Mouse (Mus musculus) liver, adult (tissue): ENCODE measurements around the gene Gm49396.

Experiments used
- GATA4 ChIP-seq: IDR thresholded peaks from 2 replicates; pipeline ENCODE4 v1.6.1; 2014; ENCODE audit warnings: mild to moderate bottlenecking, low read length; ENCODE audit not compliant: insufficient replicate concordance

Gene Gm49396

DNA sequence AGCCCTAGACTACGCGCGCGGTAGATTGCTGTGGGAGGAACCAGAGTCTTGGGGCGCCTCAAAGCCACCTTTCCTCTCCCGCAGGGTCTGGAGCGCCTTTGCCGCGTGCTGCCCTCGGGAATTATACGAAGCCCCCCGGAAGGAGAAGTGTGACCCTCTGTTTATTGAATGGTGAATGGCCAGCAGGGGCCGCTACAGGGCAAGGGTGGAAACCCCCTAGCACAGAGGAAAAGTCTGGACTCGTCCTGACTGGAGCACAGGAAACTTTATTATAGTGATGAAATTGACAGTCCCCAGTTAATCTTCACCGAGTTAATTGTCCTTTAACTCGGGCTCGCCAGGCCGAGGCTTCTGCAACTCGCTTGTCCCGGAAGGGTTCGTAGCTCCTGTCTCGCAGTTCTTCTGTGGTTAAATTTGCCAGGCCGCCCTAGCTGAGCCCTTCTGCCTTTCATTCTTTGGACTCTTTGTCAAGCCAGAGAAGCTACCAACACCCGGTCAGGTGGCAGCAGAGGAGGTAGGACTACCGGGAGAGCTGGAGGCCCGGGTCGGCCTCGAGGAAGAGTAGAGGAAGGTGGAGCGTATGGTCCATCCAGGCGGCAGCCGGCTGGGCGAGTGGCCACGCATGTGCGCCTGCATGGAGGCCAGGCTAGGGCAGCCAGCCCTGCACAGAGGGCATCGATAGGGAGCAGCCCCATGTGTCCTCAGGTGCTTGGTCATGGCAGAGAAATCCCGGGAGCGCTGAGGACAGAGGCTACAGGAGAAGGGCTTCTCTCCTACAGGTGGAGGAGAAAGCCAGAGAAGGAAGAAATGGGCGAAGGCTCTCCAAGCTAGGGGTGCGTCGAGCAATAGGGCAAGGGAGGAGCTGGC lies 26.5 kb downstream of the Gm49396 start:
- no peak for TF ChIP-seq GATA4

DNA sequence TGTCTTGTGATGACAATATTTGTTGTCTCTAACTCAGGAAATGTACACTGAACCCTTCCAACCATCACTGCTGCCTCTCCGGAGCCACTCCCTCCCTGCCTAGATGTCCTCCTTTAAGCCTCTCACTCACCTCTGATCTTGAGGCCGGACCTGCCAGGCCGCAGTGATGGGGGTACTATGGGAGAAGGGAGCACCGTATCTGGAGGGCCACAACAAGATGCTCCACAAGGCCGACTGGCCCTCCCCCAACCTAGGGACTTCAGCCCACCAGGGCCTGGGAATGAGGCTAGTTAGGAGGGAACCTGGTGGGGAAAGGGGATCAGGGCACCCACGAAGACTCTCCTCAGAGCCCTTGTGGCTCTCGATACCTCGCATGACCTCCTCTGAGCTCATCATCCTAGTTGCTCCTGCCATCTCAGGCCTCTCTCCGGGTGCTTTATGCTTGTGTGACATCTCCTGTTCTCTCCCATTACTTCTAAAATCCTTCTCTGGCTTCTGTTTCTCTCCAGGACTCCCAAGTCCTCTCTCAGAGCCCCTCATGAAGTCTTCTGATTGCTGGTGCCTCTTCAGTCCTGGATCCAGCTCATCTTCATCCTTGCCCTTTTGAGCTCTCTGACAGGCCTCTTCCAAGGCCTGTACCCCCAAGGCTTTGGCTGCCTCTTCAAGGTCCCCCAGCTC lies 27.9 kb downstream of the Gm49396 start:
- TF ChIP-seq GATA4, result no peak

DNA sequence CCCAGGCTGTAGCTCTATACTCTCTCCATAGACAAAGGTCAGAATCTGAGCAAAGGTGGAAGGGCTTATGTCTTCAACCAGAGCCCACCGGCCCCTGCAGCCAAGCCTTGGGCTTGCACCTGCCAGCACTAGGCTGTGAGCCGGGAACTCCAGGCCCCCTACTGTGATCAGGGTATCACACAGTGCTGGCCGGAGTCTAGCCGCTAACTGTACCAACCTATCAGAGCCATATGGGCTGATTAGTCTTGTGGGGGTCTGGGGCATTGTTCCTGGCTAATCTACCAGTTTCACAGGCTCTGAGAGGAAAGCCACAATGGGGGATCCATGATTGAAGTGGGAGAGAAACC lies 28.4 kb downstream of the Gm49396 start:
- TF ChIP-seq GATA4, result no peak

DNA sequence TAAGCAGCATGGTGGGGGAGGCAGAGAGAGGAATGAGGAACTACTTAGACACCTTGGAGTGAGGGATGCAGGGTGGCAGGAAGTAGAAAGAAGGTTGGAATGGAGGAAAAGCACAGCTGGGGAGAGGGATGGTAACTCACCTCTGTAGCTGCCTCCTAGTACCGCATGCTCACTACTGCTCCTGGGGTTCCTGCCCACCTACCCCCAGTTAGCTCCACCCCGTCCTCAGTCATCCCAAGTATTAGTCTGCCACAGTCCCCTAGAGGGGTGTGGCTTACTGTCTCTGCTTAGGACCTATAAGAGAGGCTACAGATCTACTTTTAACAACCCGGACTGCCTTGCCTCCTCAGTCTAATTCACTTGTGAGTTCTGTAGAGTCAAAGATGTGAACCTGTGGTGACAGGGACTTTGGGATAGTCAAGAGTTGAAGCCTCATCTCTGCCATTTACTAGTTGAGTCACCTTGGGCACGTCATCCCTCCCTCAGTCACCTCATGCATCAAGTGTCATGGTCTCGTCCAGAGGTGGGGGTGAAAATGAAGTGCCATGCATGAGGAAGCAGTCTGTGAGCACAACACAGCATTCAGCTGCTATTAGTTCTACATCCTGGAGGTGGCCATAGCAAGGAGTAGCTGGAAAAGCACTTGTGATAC lies 29.8 kb downstream of the Gm49396 start:
- TF ChIP-seq GATA4, result no peak

DNA sequence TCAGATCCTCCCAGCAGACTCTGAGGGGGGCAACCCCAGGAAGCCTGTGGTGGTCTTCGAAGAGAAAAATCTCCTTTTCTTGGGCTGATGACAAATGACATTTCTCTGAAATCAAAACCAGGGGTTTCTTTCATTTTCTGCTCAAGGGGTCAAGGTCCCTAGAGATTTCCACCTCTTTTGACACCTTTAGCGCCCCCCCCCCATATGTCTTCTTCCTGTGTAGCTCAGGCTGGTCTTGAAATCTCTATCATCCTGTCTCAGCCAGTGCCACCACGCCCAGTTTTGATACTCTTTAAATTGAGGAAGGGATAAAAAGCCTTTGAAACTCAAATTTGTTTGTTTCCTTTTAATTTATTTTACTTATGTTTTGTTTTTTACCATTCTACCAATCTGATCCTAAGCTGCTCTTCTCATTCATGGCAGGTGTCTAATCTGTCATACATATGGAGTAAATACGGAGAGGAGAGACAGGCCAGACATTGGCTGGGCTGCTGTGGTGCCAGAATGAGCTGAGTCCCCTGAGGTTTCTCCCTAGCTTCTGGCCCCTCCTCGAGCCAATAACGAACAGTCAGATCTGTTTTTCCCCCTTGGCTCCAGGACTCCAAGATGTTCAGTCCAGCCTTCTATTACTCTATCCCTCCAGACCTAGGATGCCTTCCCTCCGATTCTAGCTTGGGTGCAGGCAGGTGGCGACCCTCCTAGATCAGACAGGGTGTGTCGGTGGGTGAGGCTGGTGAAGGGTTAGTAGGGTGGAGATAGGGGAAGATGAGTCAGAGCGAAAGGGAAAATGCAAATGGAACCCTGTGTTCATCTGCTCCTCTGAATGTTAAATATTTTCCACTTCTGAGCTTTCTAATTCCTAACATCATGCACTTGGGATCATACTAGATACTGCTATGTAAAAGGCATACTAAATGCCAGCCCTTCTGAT lies 30.7 kb downstream of the Gm49396 start:
- no peak for TF ChIP-seq GATA4

DNA sequence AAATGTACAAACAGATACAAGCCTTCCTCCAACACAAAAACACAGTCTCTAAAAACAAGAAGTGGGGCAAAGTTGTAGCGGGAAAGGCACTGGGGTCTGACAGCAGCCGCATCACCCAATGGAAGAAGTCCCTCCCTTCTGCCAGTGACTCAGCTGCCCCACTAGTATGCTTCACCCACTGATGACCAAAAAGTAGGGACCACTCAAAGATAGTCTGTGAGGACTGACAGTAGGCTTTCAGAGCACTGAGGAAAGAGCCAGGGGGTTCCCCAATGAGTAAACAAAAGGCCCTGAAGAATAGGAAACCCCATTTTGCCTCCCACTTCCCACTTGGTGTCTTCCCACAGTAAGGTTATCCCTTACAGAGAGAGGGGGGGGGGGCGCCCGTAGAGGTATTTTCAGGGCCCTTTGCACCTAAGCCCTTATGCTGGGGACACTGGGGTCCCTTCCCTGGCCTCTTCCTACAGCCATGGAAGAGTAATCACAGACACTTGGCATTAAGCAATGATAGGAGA lies 31.4 kb downstream of the Gm49396 start:
- TF ChIP-seq GATA4, result no peak

DNA sequence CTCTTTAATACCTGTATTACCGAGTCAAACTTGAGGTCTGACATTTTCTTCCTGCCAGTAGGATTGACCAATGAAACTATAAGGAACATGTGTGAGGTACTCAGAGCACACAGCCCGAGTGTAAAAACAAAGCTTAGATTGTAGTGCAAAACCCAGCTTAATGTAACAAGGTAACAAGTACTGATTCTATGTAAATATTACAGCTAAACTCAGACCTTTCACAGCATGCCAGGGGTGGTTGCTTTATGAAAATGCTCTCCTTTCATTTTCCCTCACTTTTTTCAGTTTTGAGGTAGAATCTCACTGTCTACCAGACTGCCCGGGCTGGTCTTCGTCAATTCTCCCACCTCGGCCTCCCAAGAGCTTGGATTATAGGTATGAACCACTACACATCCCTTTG lies 32.9 kb downstream of the Gm49396 start:
- no peak for TF ChIP-seq GATA4

DNA sequence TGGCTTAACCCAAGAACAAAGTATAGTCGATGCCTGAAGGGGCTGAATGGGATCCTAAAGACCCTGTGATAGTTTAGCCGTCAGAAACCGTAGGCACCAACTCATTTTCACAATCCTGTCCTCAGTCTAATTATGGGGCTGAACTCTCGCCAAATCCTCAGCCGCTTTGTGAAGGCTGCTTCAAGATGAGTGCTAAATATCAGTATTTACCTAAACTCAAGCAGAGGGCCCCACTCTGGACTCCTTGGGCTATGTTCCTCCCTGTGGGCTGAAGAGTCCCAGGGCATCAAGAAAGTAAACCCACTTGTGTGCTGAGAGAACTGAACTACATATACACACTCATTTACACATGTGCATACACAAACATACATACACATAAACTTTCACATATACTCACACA lies 33.7 kb downstream of the Gm49396 start:
- TF ChIP-seq GATA4, result no peak

DNA sequence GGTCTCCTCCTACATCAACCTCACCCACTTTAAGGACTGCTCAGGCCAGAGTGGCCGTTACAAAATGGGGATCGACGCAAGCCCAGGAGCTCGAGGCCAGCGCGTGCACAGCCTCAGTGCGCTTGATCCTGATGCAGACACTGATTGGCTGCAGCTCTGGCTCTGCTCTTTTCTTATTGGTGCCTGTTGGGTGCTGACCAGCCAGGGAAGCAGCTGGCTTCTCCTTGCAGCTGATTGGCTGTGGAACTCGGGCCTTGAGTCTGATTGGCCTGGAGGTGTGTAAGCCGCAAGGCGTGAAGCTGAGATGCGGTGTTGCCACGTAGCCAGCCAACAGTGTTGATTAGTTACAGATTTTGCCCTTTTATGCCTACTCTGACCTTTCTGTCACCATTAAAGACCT lies 35.6 kb downstream of the Gm49396 start, which contains the start of gene Zbtb32:
Gene Zbtb32, minus strand, starts transcription at position 124 of the 400 bp plus-strand sequence.
- TF ChIP-seq GATA4, result no peak

DNA sequence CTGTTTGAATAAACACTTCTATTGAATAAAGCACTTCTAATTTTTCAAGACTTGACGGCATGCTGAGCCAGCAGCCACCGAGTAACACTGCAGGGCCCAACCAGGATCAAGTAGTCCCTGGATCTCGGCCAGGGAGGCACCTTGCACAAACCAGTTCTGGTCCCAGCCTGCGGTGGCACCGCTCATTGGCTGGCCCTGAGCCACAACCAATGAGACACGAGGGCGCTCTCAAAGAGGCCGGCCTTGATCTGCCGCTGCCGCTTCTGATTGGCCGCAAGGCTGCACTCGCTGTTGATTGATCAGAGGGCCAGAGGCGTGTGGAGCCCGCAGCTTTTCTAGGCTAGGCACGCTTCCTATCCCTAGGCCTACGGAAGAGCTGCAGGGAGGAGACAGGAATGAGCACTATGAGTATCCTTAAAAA lies 36.8 kb downstream of the Gm49396 start:
- no peak for TF ChIP-seq GATA4

DNA sequence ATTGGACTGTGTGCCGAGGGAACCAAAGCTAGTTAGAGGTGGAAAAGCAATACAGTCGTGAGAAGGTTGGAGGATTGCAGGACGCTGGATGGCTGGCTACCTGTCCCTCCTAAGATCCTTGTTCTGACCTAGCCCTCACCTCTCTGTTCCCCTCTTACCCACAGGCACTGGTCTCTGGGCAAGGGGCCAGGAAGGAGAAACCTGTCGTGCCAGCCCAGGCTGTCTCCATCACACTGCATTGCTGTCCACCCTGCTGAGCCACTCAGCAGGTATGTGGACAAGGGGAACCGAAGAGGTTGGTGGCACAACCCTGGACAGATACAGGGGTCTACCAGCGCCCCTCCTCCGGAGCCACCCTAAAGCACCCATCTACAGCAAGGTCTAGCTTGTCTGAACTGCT lies 37.5 kb downstream of the Gm49396 start:
- TF ChIP-seq GATA4, result no peak

DNA sequence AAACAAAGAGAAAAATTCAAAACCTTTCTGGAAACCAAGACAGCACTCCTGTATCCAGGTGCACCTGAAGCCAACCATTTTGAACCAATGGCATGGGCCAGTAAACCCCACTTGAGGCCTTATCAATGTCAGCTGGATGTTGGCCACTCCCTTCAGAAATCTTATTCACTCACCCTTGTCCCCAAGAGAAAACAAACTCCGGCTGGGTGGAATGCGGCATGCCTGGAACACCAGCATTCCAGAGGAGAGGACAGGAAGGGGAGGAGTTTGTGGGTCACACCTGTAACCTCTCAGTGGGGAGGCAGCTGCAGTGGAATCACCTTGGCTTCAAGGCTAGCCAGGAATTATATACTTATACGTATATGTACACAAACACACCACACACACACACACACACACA lies 39.4 kb downstream of the Gm49396 start:
- TF ChIP-seq GATA4, result no peak

DNA sequence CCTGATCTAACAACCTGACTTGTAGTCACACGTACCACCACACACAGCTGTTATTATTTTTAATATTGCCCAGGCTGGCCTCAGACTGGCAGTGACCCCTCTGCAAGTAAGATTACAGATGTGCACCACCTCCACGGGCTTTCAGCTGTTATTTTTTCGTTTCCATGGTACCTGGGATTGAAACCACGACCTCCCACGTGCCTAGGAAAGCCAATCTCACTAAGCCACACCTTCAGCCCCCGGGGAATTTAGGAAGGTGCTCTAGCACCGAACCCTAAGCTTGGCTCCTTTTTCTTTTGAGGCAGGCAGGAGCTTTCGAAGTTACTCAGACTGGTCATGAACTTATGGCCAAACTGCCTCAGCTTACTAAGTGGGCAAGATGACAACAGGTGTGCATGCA lies 41.3 kb downstream of the Gm49396 start:
- TF ChIP-seq GATA4, result no peak

DNA sequence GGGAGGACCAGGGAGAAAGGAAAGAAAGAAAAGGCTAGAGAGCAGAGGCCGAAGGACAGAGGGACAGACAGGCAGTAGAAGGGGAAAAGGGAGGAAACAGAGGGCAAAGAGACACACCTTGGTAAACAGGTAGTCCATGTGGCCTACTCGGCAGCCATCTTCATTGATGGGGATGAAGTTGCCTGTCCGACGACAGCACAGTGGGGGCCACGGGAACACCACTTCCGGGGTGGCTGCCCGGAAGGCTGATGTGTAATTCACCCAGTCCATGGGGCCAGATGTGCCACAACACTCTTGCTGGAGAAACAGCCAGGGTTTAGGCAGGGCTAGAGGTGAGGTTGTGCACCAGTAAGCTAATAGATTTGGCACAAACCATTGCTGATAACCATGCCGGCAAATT lies 41.8 kb downstream of the Gm49396 start:
- TF ChIP-seq GATA4, result no peak

DNA sequence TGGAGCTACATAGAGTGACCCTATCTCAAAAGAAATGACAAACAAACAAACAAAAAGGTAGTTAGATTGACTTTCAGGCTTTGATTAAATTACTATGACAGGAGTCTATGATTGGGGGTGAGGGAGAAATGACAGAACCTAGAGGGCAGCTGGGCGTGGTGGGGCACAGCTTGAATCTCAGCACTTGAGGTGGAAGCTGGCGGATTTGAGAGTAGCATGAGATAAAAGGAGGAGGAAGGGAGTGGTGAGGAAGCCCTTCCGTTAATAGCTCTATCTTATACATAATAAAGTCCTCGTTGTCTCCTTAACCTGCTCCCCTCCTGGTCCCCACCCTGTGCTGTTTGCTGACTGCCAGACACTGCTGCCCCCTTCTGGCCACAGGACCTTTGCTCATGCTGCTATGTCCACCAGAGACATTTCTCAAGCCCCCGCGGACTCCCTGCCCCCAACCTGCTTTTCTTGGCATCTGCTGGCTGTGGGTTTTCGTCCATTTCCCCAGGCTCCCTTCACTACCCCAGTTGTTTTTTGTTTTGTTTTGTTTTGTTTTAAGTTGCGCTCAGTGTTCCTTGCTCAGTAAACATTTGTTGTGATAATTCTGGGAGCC lies 44.7 kb downstream of the Gm49396 start:
- TF ChIP-seq GATA4, result no peak

DNA sequence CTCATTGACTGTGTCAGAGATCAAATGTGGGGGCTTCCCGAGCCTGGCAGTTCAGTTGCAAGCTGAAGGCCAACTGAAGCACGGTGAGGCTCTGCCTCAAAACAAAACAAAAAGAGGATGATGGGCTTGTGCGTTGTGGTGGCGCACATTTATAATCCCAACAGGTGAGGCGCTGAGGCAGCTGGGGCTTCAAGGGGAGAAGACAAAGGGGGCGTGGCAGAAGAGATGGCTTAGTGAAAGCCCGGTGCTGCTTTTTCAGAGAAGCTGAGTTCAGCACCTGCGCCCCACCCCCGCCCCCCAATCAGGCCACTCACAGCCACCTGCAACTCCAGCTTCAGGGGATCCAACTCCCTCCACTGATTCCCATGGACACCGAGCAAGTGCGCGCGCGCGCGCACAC lies 45.3 kb downstream of the Gm49396 start:
- no peak for TF ChIP-seq GATA4
